Mouse (Mus musculus): ENCODE results near the gene Grik4. TPM values are rescaled to one million over a fixed set of nuclear protein-coding genes. Genes with fewer than 3 reads are reported as not detected.

Grik4 gene
- polyA plus RNA-seq, 1 experiment = 0.35 TPM

GRCm38 (mm10) chr9:42661481-42661880 lies 282.8 kb downstream of the Grik4 start:
- no peaks in the 10 kb centered on the region for H3K4me1 ChIP-seq (ENCODE audit: control insufficient read depth, insufficient read depth, insufficient read length, low read length)

GRCm38 (mm10) chr9:42652756-42653155 lies 291.5 kb downstream of the Grik4 start:
- TF ChIP-seq CTCF (IDR thresholded peaks at IDR 0.05; ENCODE audit: extremely low read depth, insufficient read length, insufficient replicate concordance, low read depth, low read length) (no peak), POLR2A (IDR thresholded peaks at IDR 0.05; ENCODE audit: low read depth, low read length) (no peak)
- Histone ChIP-seq H3K27me3 (ENCODE audit: control insufficient read depth, insufficient read depth, low read length) (no peaks in the 10 kb centered on the region), H3K36me3 (ENCODE audit: control insufficient read depth, insufficient read depth, low read length) (no peaks in the 10 kb centered on the region), H3K4me3 (ENCODE audit: low read depth, low read length) (no peak overlapping the region), H3K4me1 (ENCODE audit: control insufficient read depth, insufficient read depth, insufficient read length, low read length) (no peaks in the 10 kb centered on the region), H3K27ac (ENCODE audit: insufficient read depth, low read depth, low read length) (no peak overlapping the region)
- WGBS = 83% methylated on average over 2 of the region's 2 CpGs

More at GRCm38 (mm10) chr9:42661481-42661880, 282.8 kb downstream of the Grik4 start:
- WGBS = 69% methylated on average over 1 of the region's 1 CpGs
- Histone ChIP-seq H3K27me3 (ENCODE audit: control insufficient read depth, insufficient read depth, low read length) (no peaks in the 10 kb centered on the region), H3K27ac (ENCODE audit: insufficient read depth, low read depth, low read length) (no peak overlapping the region), H3K36me3 (ENCODE audit: control insufficient read depth, insufficient read depth, low read length) (no peaks in the 10 kb centered on the region), H3K4me3 (ENCODE audit: low read depth, low read length) (no peak overlapping the region)
- no peak for TF ChIP-seq CTCF (IDR thresholded peaks at IDR 0.05; ENCODE audit: extremely low read depth, insufficient read length, insufficient replicate concordance, low read depth, low read length)

- H3K36me3 ChIP-seq (ENCODE audit: control insufficient read depth, insufficient read depth, low read length) = no peaks in the 10 kb centered on the region
- TF ChIP-seq CTCF (IDR thresholded peaks at IDR 0.05; ENCODE audit: extremely low read depth, insufficient read length, insufficient replicate concordance, low read depth, low read length) (no peak), POLR2A (IDR thresholded peaks at IDR 0.05; ENCODE audit: low read depth, low read length) (no peak)
- no peaks in the 10 kb centered on the region for H3K27me3 ChIP-seq (ENCODE audit: control insufficient read depth, insufficient read depth, low read length)
- H3K27ac ChIP-seq (ENCODE audit: insufficient read depth, low read depth, low read length) = no peak overlapping the region
- H3K4me1 ChIP-seq (ENCODE audit: control insufficient read depth, insufficient read depth, insufficient read length, low read length) = no peaks in the 10 kb centered on the region
- no peak overlapping the region for H3K4me3 ChIP-seq (ENCODE audit: low read depth, low read length)
- WGBS = 71% methylated on average over 4 of the region's 4 CpGs
These were observed 292.0 kb downstream of the Grik4 start for GRCm38 (mm10) chr9:42652309-42652708.

- Histone ChIP-seq H3K27ac (ENCODE audit: insufficient read depth, low read depth, low read length) (no peak overlapping the region), H3K27me3 (ENCODE audit: control insufficient read depth, insufficient read depth, low read length) (no peaks in the 10 kb centered on the region), H3K4me1 (ENCODE audit: control insufficient read depth, insufficient read depth, insufficient read length, low read length) (no peaks in the 10 kb centered on the region), H3K36me3 (ENCODE audit: control insufficient read depth, insufficient read depth, low read length) (no peaks in the 10 kb centered on the region), H3K4me3 (ENCODE audit: low read depth, low read length) (no peak overlapping the region)
- 74% methylated on average over 5 of the region's 5 CpGs for WGBS
- TF ChIP-seq CTCF (IDR thresholded peaks at IDR 0.05; ENCODE audit: extremely low read depth, insufficient read length, insufficient replicate concordance, low read depth, low read length) (no peak), POLR2A (IDR thresholded peaks at IDR 0.05; ENCODE audit: low read depth, low read length) (no peak)
These were observed 294.4 kb downstream of the Grik4 start for GRCm38 (mm10) chr9:42649872-42650271.

- no peaks in the 10 kb centered on the region for H3K27me3 ChIP-seq (ENCODE audit: control insufficient read depth, insufficient read depth, low read length)
- H3K27ac ChIP-seq (ENCODE audit: insufficient read depth, low read depth, low read length) = no peak overlapping the region
- H3K4me3 ChIP-seq (ENCODE audit: low read depth, low read length) = no peak overlapping the region
- H3K4me1 ChIP-seq (ENCODE audit: control insufficient read depth, insufficient read depth, insufficient read length, low read length) = no peaks in the 10 kb centered on the region
- 90% methylated on average over 3 of the region's 3 CpGs for WGBS
- no peaks in the 10 kb centered on the region for H3K36me3 ChIP-seq (ENCODE audit: control insufficient read depth, insufficient read depth, low read length)
- TF ChIP-seq POLR2A (IDR thresholded peaks at IDR 0.05; ENCODE audit: low read depth, low read length) = no peak
- TF ChIP-seq CTCF (IDR thresholded peaks at IDR 0.05; ENCODE audit: extremely low read depth, insufficient read length, insufficient replicate concordance, low read depth, low read length) = no peak
These were observed 296.2 kb downstream of the Grik4 start for GRCm38 (mm10) chr9:42648051-42648450.

GRCm38 (mm10) chr9:42647596-42647995 lies 296.7 kb downstream of the Grik4 start:
- no peak overlapping the region for H3K4me3 ChIP-seq (ENCODE audit: low read depth, low read length)
- no peaks in the 10 kb centered on the region for H3K27me3 ChIP-seq (ENCODE audit: control insufficient read depth, insufficient read depth, low read length)
- 68% methylated on average over 3 of the region's 3 CpGs for WGBS
- H3K4me1 ChIP-seq (ENCODE audit: control insufficient read depth, insufficient read depth, insufficient read length, low read length) = no peaks in the 10 kb centered on the region
- no peak overlapping the region for H3K27ac ChIP-seq (ENCODE audit: insufficient read depth, low read depth, low read length)
- no peaks in the 10 kb centered on the region for H3K36me3 ChIP-seq (ENCODE audit: control insufficient read depth, insufficient read depth, low read length)
- TF ChIP-seq CTCF (IDR thresholded peaks at IDR 0.05; ENCODE audit: extremely low read depth, insufficient read length, insufficient replicate concordance, low read depth, low read length) = no peak
- TF ChIP-seq POLR2A (IDR thresholded peaks at IDR 0.05; ENCODE audit: low read depth, low read length) = no peak

- H3K36me3 ChIP-seq (ENCODE audit: control insufficient read depth, insufficient read depth, low read length) = no peaks in the 10 kb centered on the region
- no peak overlapping the region for H3K4me3 ChIP-seq (ENCODE audit: low read depth, low read length)
- H3K4me1 ChIP-seq (ENCODE audit: control insufficient read depth, insufficient read depth, insufficient read length, low read length) = no peaks in the 10 kb centered on the region
- H3K27ac ChIP-seq (ENCODE audit: insufficient read depth, low read depth, low read length) = no peak overlapping the region
- WGBS = 73% methylated on average over 10 of the region's 10 CpGs
- TF ChIP-seq CTCF (IDR thresholded peaks at IDR 0.05; ENCODE audit: extremely low read depth, insufficient read length, insufficient replicate concordance, low read depth, low read length) (no peak), POLR2A (IDR thresholded peaks at IDR 0.05; ENCODE audit: low read depth, low read length) (no peak)
- no peaks in the 10 kb centered on the region for H3K27me3 ChIP-seq (ENCODE audit: control insufficient read depth, insufficient read depth, low read length)
These were observed 297.5 kb downstream of the Grik4 start for GRCm38 (mm10) chr9:42646821-42647220.

- Histone ChIP-seq H3K36me3 (ENCODE audit: control insufficient read depth, insufficient read depth, low read length) (no peaks in the 10 kb centered on the region), H3K27ac (ENCODE audit: insufficient read depth, low read depth, low read length) (no peak overlapping the region), H3K4me1 (ENCODE audit: control insufficient read depth, insufficient read depth, insufficient read length, low read length) (no peaks in the 10 kb centered on the region), H3K27me3 (ENCODE audit: control insufficient read depth, insufficient read depth, low read length) (no peaks in the 10 kb centered on the region), H3K4me3 (ENCODE audit: low read depth, low read length) (no peak overlapping the region)
- 89% methylated on average over 5 of the region's 5 CpGs for WGBS
- no peak for TF ChIP-seq POLR2A (IDR thresholded peaks at IDR 0.05; ENCODE audit: low read depth, low read length)
- no peak for TF ChIP-seq CTCF (IDR thresholded peaks at IDR 0.05; ENCODE audit: extremely low read depth, insufficient read length, insufficient replicate concordance, low read depth, low read length)
These were observed 299.1 kb downstream of the Grik4 start for GRCm38 (mm10) chr9:42645161-42645560.
